Mouse (Mus musculus) hindbrain, embryonic 10.5 days (tissue): ENCODE data around the gene Nrarp. TPM values are rescaled to one million over a fixed set of nuclear protein-coding genes. Genes with fewer than 3 reads are reported as not detected.

Experiments used
- DNase-seq: peaks from one replicate; pipeline ENCODE4 v3.0.0-alpha.2; 2017; ENCODE audit warnings: low spot score
- H3K27ac ChIP-seq: fragments of 300-500 bp; sonication (generic); 2 replicates; pipeline ENCODE4 v1.5.1; 2016; ENCODE audit warnings: mild to moderate bottlenecking, moderate library complexity
- H3K27me3 ChIP-seq: fragments of 300-500 bp; sonication (generic); 2 replicates; pipeline ENCODE4 v1.6.1; 2016; ENCODE audit warnings: mild to moderate bottlenecking; ENCODE audit not compliant: poor library complexity, insufficient read depth, severe bottlenecking
- H3K36me3 ChIP-seq: fragments of 300-500 bp; sonication (generic); 2 replicates; pipeline ENCODE4 v1.6.1; 2016; ENCODE audit warnings: mild to moderate bottlenecking, moderate library complexity
- H3K4me1 ChIP-seq: fragments of 300-500 bp; sonication (generic); replicated peaks from 2 replicates; pipeline ENCODE4 v1.6.1; 2016; ENCODE audit warnings: mild to moderate bottlenecking
- H3K4me3 ChIP-seq: fragments of 300-500 bp; sonication (generic); 2 replicates; pipeline ENCODE4 v1.5.1; 2016; ENCODE audit warnings: mild to moderate bottlenecking, moderate library complexity
- H3K9me3 ChIP-seq: fragments of 300-500 bp; sonication (generic); 2 replicates; pipeline ENCODE4 v1.6.1; 2016; ENCODE audit warnings: mild to moderate bottlenecking, moderate library complexity
- WGBS: fragments of 180-500 bp; shearing (Covaris S2); methylation state at CpG from one replicate; pipeline ENCODE4 v1.1.7; 2016; 5-methylcytosine and 5-hydroxymethylcytosine counted together
- polyA plus RNA-seq: library from polyadenylated mRNA; unstranded; fragments of >200 nt; fragmentation: Nextera tagmentation; extraction: Ambion mirVana; gene quantifications from 2 replicates; pipeline ENCODE4 v1.2.1, GENCODE M21; 2016

Nrarp gene
- polyA plus RNA-seq, 1 experiment from 2014 or later = 108 TPM

DNA sequence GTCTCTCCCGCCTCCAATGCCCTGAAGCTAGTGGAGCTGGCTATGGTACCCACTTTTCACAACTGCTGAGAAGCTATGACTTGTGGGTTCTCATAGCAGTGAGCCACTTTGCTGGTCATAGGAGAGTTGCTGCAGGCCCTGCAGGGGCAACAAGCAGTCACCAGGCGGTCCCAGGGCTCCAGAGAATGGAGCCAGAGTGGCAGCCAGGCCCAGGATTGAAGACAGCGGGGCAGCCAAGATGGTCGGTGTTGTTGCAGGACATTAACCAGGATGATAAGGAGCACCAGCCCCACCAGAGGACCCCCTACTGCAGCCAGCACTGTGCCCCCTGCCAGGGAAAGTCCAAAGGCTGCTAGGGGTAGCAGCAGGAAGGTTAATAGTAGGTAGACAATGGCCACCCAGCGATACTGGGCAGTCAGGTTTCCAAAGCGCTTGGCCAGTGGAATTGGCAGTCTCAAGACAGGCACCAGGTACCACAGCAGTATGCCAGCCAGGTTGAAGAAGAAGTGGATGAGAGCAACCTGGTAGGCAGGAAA lies 48.5 kb downstream of the Nrarp start:
- H3K9me3 ChIP-seq = no peaks in the 10 kb centered on the region
- peak overlapping the region; percentile 43 for H3K4me3 ChIP-seq
- H3K4me1 ChIP-seq = peaks cover 45% of the 10 kb centered on the region
- DNase-seq = no peak
- peak overlapping the region; percentile 83 for H3K27ac ChIP-seq
- no peaks in the 10 kb centered on the region for H3K36me3 ChIP-seq
- WGBS = 73% methylated on average over 6 of the region's 6 CpGs
- peaks cover 19% of the 10 kb centered on the region; the same call in 1 of the 2 replicates for H3K27me3 ChIP-seq

DNA sequence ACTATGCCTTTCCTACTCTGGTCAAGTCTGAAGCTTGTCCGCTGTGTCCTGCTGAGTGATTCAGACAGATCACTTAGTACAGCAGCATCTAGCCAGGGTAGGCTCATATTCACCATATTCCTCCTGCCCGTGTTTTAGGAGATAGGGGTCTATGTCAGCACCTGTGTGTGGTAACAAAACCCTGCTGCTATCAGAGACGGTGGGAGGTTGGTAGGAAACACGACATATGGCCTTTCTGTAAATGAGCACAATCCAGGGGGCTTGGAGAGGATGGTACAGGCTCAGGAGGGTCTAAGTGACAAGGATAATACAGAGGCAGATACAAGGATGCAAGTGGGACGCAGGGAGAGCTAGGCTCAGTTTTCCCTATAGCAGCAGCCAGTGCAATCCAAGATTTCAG lies 49.0 kb downstream of the Nrarp start:
- H3K27me3 ChIP-seq = peaks cover 19% of the 10 kb centered on the region; the same call in 1 of the 2 replicates
- DNase-seq = no peak
- 0 out of 2 replicates have a peak overlapping the region, but pooled peaks have one; percentile 83 for H3K27ac ChIP-seq
- H3K4me3 ChIP-seq = no peak overlapping the region
- H3K9me3 ChIP-seq = no peaks in the 10 kb centered on the region
- 88% methylated on average over 5 of the region's 5 CpGs for WGBS
- H3K4me1 ChIP-seq = peaks cover 45% of the 10 kb centered on the region
- H3K36me3 ChIP-seq = no peaks in the 10 kb centered on the region

DNA sequence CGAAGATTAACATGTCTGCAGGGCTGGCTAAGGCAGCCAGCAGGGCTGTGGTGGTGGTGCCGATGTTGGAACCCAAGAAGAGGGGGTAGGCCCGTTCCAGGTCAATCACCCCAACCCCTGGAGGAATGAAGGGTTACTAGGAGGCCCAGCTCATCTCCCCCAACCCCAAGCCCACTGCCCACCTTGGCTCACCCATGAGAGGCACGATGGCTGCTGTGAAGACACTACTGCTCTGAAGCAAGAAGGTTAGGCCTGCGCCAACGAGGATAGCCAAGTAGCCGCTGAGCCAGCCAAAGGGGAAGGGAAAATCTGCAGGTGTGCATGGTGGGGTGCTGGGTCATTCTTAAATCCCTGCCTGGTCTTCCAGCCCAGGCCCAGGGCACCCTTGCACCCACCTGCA lies 50.0 kb downstream of the Nrarp start:
- WGBS = 93% methylated on average over 7 of the region's 7 CpGs
- Histone ChIP-seq H3K27me3 (peaks cover 19% of the 10 kb centered on the region; the same call in 1 of the 2 replicates), H3K27ac (no peak overlapping the region), H3K9me3 (no peaks in the 10 kb centered on the region), H3K4me1 (peaks cover 40% of the 10 kb centered on the region), H3K36me3 (no peaks in the 10 kb centered on the region), H3K4me3 (no peak overlapping the region)
- DNase-seq = no peak

DNA sequence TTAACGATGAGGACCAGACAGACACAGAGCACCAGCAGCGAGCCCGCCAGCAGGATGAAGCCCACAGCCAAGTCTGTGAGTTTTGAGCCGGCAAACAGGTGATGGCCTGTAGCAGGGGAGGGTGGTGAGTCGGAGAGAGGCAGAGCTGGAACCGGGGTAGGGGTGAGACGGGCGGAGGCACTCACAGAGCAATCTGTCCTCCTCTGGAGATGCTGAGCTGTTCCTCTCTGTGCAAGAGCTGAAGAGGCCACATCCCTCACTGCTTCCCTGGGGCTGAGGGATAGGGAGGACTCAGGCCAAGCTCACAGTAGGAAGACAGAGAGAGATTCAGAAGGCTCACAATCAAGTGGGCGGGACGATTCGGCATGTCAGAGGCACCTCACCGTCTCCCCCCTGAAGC lies 50.5 kb downstream of the Nrarp start:
- Histone ChIP-seq H3K4me3 (no peak overlapping the region), H3K36me3 (no peaks in the 10 kb centered on the region), H3K27me3 (peaks cover 19% of the 10 kb centered on the region; the same call in 1 of the 2 replicates), H3K9me3 (no peaks in the 10 kb centered on the region), H3K27ac (no peak overlapping the region), H3K4me1 (peaks cover 36% of the 10 kb centered on the region)
- no peak for DNase-seq
- WGBS = 51% methylated on average over 12 of the region's 12 CpGs

Other genes with a start within 250 kb of the Nrarp start
- gene Arrdc1, start 245.5 kb upstream of the Nrarp start, polyA plus RNA-seq = 19.4 and 20.6 TPM in 2 replicates
- gene Zmynd19, start 231.0 kb upstream of the Nrarp start, polyA plus RNA-seq = 24.0 and 27.6 TPM in 2 replicates
- gene Dph7, start 218.4 kb upstream of the Nrarp start, polyA plus RNA-seq = 30.8 and 35.5 TPM in 2 replicates
- 128 and 156 TPM in 2 replicates for gene Mrpl41, start 205.7 kb upstream of the Nrarp start, polyA plus RNA-seq
- 3.9 and 5.3 TPM in 2 replicates for gene Pnpla7, start 204.7 kb upstream of the Nrarp start, polyA plus RNA-seq
- gene Nsmf, start 126.4 kb upstream of the Nrarp start, polyA plus RNA-seq = 72.2 and 89.0 TPM in 2 replicates
- not detected in 2 replicates for gene Entpd8, start 100.5 kb upstream of the Nrarp start, polyA plus RNA-seq
- 0.22 and 0.38 TPM in 2 replicates for gene Noxa1, start 85.6 kb upstream of the Nrarp start, polyA plus RNA-seq
- gene Tor4a, start 16.1 kb downstream of the Nrarp start, polyA plus RNA-seq = 2.6 and 2.7 TPM in 2 replicates
- 123 and 132 TPM in 2 replicates for gene Nelfb, start 30.7 kb downstream of the Nrarp start, polyA plus RNA-seq
- gene Stpg3, start 33.9 kb downstream of the Nrarp start, polyA plus RNA-seq = not detected in 2 replicates
- not detected in 2 replicates for gene Fam166a, start 38.0 kb downstream of the Nrarp start, polyA plus RNA-seq
- gene Tubb4b, start 43.9 kb downstream of the Nrarp start, polyA plus RNA-seq = 655 and 693 TPM in 2 replicates
- gene Slc34a3, start 53.6 kb downstream of the Nrarp start, polyA plus RNA-seq = not detected in 2 replicates
- gene Rnf224, start 56.0 kb downstream of the Nrarp start, polyA plus RNA-seq = not detected in 2 replicates
- gene Rnf208, start 61.5 kb downstream of the Nrarp start, polyA plus RNA-seq = 25.5 and 43.5 TPM in 2 replicates
- not detected in 2 replicates for gene Cysrt1, start 61.7 kb downstream of the Nrarp start, polyA plus RNA-seq
- 5.7 and 6.2 TPM in 2 replicates for gene AL732309.1, start 66.1 kb downstream of the Nrarp start, polyA plus RNA-seq
- 18.7 and 20.3 TPM in 2 replicates for gene Tmem203, start 74.7 kb downstream of the Nrarp start, polyA plus RNA-seq
- 8.1 and 9.5 TPM in 2 replicates for gene Tprn, start 81.9 kb downstream of the Nrarp start, polyA plus RNA-seq
- 248 and 259 TPM in 2 replicates for gene Ssna1, start 91.7 kb downstream of the Nrarp start, polyA plus RNA-seq
- 150 and 156 TPM in 2 replicates for gene Anapc2, start 91.7 kb downstream of the Nrarp start, polyA plus RNA-seq
- not detected in 2 replicates for gene Tmem210, start 107.4 kb downstream of the Nrarp start, polyA plus RNA-seq
- gene Lrrc26, start 109.2 kb downstream of the Nrarp start, polyA plus RNA-seq = not detected in 2 replicates
- 1.2 and 4.5 TPM in 2 replicates for gene Grin1, start 138.4 kb downstream of the Nrarp start, polyA plus RNA-seq
- 57.4 and 58.7 TPM in 2 replicates for gene Man1b1, start 151.6 kb downstream of the Nrarp start, polyA plus RNA-seq
- 21.1 and 21.8 TPM in 2 replicates for gene Dpp7, start 175.6 kb downstream of the Nrarp start, polyA plus RNA-seq
- 7.4 and 10.1 TPM in 2 replicates for gene Uap1l1, start 184.9 kb downstream of the Nrarp start, polyA plus RNA-seq
- gene Sapcd2, start 191.6 kb downstream of the Nrarp start, polyA plus RNA-seq = 71.6 and 75.1 TPM in 2 replicates
- gene Entpd2, start 215.1 kb downstream of the Nrarp start, polyA plus RNA-seq = 0.31 TPM in 1 of 2 replicates, not detected in the other
- 75.1 and 155 TPM in 2 replicates for gene Npdc1, start 218.6 kb downstream of the Nrarp start, polyA plus RNA-seq
- gene Fut7, start 242.5 kb downstream of the Nrarp start, polyA plus RNA-seq = not detected in 2 replicates
- 5.7 and 5.9 TPM in 2 replicates for gene Abca2, start 247.9 kb downstream of the Nrarp start, polyA plus RNA-seq